Mouse (Mus musculus) brain, embryonic 14.5 days (tissue): ENCODE data around the gene Zmym4.

Experiments used
- CTCF ChIP-seq: fragments of 200-500 bp; IDR thresholded peaks from 2 replicates; pipeline ENCODE4 v1.5.1; 2012; ENCODE audit warnings: inconsistent platforms, mild to moderate bottlenecking, moderate library complexity, borderline replicate concordance; ENCODE audit not compliant: insufficient read depth, insufficient read length; ENCODE audit errors: extremely low read depth
- POLR2A ChIP-seq: fragments of 200-500 bp; IDR thresholded peaks from 2 replicates; pipeline ENCODE4 v1.6.1; 2012; ENCODE audit warnings: mild to moderate bottlenecking, inconsistent platforms, borderline replicate concordance; ENCODE audit not compliant: poor library complexity, insufficient read depth, insufficient read length, severe bottlenecking; ENCODE audit errors: extremely low read depth

DNA sequence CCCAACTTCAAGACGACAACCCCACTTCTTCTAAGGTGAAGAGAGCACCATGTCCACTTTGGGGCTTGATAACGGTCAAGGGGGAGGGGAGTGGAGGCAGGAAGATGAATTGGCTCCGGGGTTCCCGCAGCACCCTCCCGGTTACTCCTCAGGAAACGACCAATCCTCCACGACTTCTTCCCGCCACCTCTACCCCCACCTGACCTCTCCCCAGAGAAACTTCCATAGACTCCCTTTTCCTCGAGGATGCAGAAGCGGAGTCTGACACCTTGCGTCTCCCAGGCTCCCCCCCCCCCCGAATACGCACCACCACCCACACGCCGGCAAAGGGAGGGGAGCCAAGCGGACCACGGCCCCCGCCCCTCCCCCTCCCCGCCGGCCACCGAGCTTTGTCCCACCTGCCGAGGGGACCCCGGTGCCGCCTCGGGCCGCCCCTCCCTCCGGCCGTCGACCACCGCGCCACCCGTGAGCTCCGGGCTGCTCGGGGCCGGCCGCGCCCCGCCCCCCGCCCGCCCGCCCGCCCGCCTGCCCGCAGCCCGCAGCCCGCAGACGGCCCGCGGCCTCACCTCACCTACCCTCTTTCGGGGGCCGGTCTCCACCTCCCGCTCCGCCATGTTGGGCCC, 583 bp downstream of the Zmym4 start:
- TF ChIP-seq POLR2A (no peak), CTCF (no peak)
